Mouse (Mus musculus): ENCODE measurements around the gene Sf3b6.
"Not testable (repeated sequence)": the region's sequence is repeated elsewhere in the genome, so short reads cannot be mapped to it uniquely, and the experiment has no call there.

DNA sequence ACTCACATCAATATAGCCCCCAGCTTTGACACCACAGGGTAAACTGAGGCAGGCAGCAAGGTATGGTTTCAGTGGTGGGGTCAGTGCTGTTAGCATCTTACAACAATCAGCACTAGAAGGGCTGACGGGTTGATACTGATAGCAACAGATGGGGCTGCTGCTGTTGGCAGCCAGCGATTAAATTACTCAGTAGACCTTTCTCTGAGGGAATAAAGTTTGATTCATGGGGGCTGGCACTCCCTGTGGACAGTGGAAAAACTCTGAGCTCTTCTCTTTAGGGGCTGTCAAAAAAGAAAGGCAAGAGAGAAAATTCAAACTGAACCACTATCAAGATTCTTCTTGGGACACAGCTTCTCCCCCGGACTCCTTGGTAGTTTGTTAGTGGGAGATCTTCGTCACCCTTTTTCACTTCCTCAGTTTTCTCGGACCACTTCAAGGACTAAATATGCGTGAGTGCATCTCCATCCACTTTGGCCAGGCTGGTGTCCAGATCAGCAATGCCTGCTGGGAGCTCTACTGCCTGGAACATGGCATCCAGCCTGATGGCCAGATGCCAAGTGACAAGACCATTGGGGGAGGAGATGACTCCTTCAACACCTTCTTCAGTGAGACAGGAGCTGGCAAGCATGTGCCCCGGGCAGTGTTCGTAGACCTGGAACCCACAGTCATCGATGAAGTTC lies 35.5 kb upstream of the Sf3b6 start:
- TF ChIP-seq HCFC1 (IDR thresholded peaks at IDR 0.05; ENCODE audit: borderline replicate concordance, insufficient read depth, low read length); ZC3H11A (IDR thresholded peaks at IDR 0.05; ENCODE audit: borderline replicate concordance, low read depth, low read length); MAFK (IDR thresholded peaks at IDR 0.05; ENCODE audit: insufficient read depth, low read depth, low read length); CHD2 (IDR thresholded peaks at IDR 0.05; ENCODE audit: low read depth, low read length): not testable (repeated sequence)

Measured in ES-E14 (cell line).